Mouse (Mus musculus) MEL (cell line): ENCODE data around the gene Dhrs11. TPM values are rescaled to one million over a fixed set of nuclear protein-coding genes. Genes with fewer than 3 reads are reported as not detected.

Experiments
- DNase-seq: peaks from one replicate; pipeline ENCODE4 v3.0.0; 2011; ENCODE audit warnings: low read depth, low spot score
- H3K27ac ChIP-seq: 2 replicates; pipeline ENCODE4 v1.5.1; 2012; ENCODE audit warnings: low read depth, mild to moderate bottlenecking, control low read depth, low read length, moderate library complexity; ENCODE audit not compliant: control insufficient read depth
- H3K27me3 ChIP-seq, 2 experiments: fragments of 150-350 bp in 1 of 2; sonication (generic) in 1 of 2; 2 replicates each; pipeline ENCODE4 v1.6.1; 2012; ENCODE audit warnings: low read length in 2 of 2, mild to moderate bottlenecking in 2 of 2, improper control_type of control experiment in 1 of 2, moderate library complexity in 1 of 2; ENCODE audit not compliant: insufficient read depth in 2 of 2, control insufficient read depth in 1 of 2
- H3K36me3 ChIP-seq, 2 experiments: 2 replicates each; pipeline ENCODE4 v1.6.1; 2012 to 2014; ENCODE audit warnings: low read length in 2 of 2, improper control_type of control experiment in 1 of 2, inconsistent platforms in 1 of 2, mild to moderate bottlenecking in 1 of 2; ENCODE audit not compliant: insufficient read depth in 2 of 2, control insufficient read depth in 1 of 2
- H3K4me1 ChIP-seq, 2 experiments: fragments of 150-350 bp in 1 of 2; sonication (generic) in 1 of 2; 2 replicates each; pipeline ENCODE4 v1.6.1; 2012; ENCODE audit warnings: low read length in 2 of 2, improper control_type of control experiment in 1 of 2, mild to moderate bottlenecking in 1 of 2; ENCODE audit not compliant: insufficient read depth in 2 of 2, control insufficient read depth in 1 of 2
- H3K4me3 ChIP-seq, 2 experiments: fragments of 150-350 bp in 1 of 2; sonication (generic) in 1 of 2; 2 replicates each; pipeline ENCODE4 v1.5.1; 2012; ENCODE audit warnings: low read depth in 2 of 2, low read length in 2 of 2, mild to moderate bottlenecking in 2 of 2, moderate library complexity in 2 of 2, control low read depth in 1 of 2, improper control_type of control experiment in 1 of 2; ENCODE audit not compliant: control insufficient read depth in 1 of 2, insufficient read depth in 1 of 2
- H3K79me2 ChIP-seq: 2 replicates; pipeline ENCODE4 v1.6.1; 2012; ENCODE audit warnings: mild to moderate bottlenecking, low read length, moderate library complexity; ENCODE audit not compliant: control insufficient read depth, poor library complexity, insufficient read depth
- H3K9ac ChIP-seq: 2 replicates; pipeline ENCODE4 v1.6.1; 2012; ENCODE audit warnings: low read depth, mild to moderate bottlenecking, control low read depth, low read length, moderate library complexity; ENCODE audit not compliant: control insufficient read depth, poor library complexity, severe bottlenecking
- H3K9me3 ChIP-seq: fragments of 150-350 bp; sonication (generic); replicated peaks from 2 replicates; pipeline ENCODE4 v1.6.1; 2012; ENCODE audit warnings: mild to moderate bottlenecking, low read length, improper control_type of control experiment, moderate library complexity; ENCODE audit not compliant: insufficient read depth
- BHLHE40 ChIP-seq: IDR thresholded peaks from 2 replicates; pipeline ENCODE4 v1.6.1; 2012; ENCODE audit warnings: low read depth, mild to moderate bottlenecking, inconsistent platforms, low read length, improper control_type of control experiment, borderline replicate concordance
- EP300 ChIP-seq, 2 experiments: IDR thresholded peaks; 2 replicates each; pipeline ENCODE4 v1.6.1; 2011; ENCODE audit warnings: improper control_type of control experiment in 2 of 2, low read length in 2 of 2, low read depth in 1 of 2, mild to moderate bottlenecking in 1 of 2
- ETS1 ChIP-seq: IDR thresholded peaks from 2 replicates; pipeline ENCODE4 v1.6.1; 2012; ENCODE audit warnings: low read depth, mild to moderate bottlenecking, inconsistent platforms, low read length, improper control_type of control experiment, moderate library complexity
- HCFC1 ChIP-seq: IDR thresholded peaks from 2 replicates; pipeline ENCODE4 v1.6.1; 2012; ENCODE audit warnings: low read depth, mild to moderate bottlenecking, inconsistent platforms, low read length, improper control_type of control experiment, moderate library complexity
- KAT2A ChIP-seq: conservative IDR thresholded peaks from 2 replicates; pipeline ENCODE4 v1.6.1; 2012; ENCODE audit warnings: low read depth, low read length, improper control_type of control experiment, inconsistent platforms
- MAX ChIP-seq: IDR thresholded peaks from 2 replicates; pipeline ENCODE4 v1.6.1; 2011; ENCODE audit warnings: low read length, improper control_type of control experiment
- MYB ChIP-seq: IDR thresholded peaks from 2 replicates; pipeline ENCODE4 v1.6.1; 2011; ENCODE audit warnings: mild to moderate bottlenecking, low read depth, low read length, improper control_type of control experiment
- NELFE ChIP-seq: IDR thresholded peaks from 2 replicates; pipeline ENCODE4 v1.6.1; 2011; ENCODE audit warnings: low read depth, low read length, improper control_type of control experiment
- NRF1 ChIP-seq: IDR thresholded peaks from 2 replicates; pipeline ENCODE4 v1.6.1; 2014; ENCODE audit warnings: low read depth, mild to moderate bottlenecking, inconsistent platforms, low read length, improper control_type of control experiment, moderate library complexity; ENCODE audit not compliant: poor library complexity, insufficient read depth, severe bottlenecking
- RAD21 ChIP-seq: IDR thresholded peaks from 2 replicates; pipeline ENCODE4 v1.6.1; 2011; ENCODE audit warnings: mild to moderate bottlenecking, low read depth, low read length, improper control_type of control experiment
- RCOR1 ChIP-seq: IDR thresholded peaks from 2 replicates; pipeline ENCODE4 v1.6.1; 2012; ENCODE audit warnings: low read depth, mild to moderate bottlenecking, inconsistent platforms, low read length, improper control_type of control experiment
- TBP ChIP-seq: IDR thresholded peaks from 2 replicates; pipeline ENCODE4 v1.8.0; 2011; ENCODE audit warnings: low read depth, low read length, improper control_type of control experiment
- USF1 ChIP-seq: IDR thresholded peaks from 2 replicates; pipeline ENCODE4 v1.6.1; 2014; ENCODE audit warnings: low read depth, mild to moderate bottlenecking, inconsistent platforms, low read length, improper control_type of control experiment, moderate library complexity
- USF2 ChIP-seq, 2 experiments: IDR thresholded peaks; 2 replicates each; pipeline ENCODE4 v1.6.1; 2011 to 2012; ENCODE audit warnings: improper control_type of control experiment in 2 of 2, low read length in 2 of 2, borderline replicate concordance in 1 of 2, inconsistent platforms in 1 of 2, low read depth in 1 of 2, mild to moderate bottlenecking in 1 of 2; ENCODE audit not compliant: insufficient read depth in 1 of 2
- ZNF384 ChIP-seq: IDR thresholded peaks from 2 replicates; pipeline ENCODE4 v1.6.1; 2012; ENCODE audit warnings: low read depth, mild to moderate bottlenecking, inconsistent platforms, low read length, improper control_type of control experiment
- polyA plus RNA-seq, 2 experiments: library from polyadenylated mRNA; stranded (reverse) in 1 of 2; unstranded in 1 of 2; fragments of >175 nt in 1 of 2; fragments of >200 nt in 1 of 2; gene quantifications; 2 replicates each; pipeline versions ENCODE4 v1.2.1 to v1.2.4; 2012; ENCODE audit warnings: low replicate concordance in 2 of 2, low read depth in 1 of 2; ENCODE audit not compliant: insufficient read length in 2 of 2, insufficient read depth in 1 of 2, missing spikeins in 1 of 2
- total RNA-seq: library from RNA; depleted of rRNA; stranded (reverse); fragments of 300-350 nt; gene quantifications from 2 replicates; pipeline ENCODE4 v1.2.3, GENCODE M21; 2012

Dhrs11 gene
- total and polyA plus RNA-seq, 3 experiments = 36.6 to 37.7 TPM; not detected in 1

- Histone ChIP-seq H3K4me1 (peaks cover 17 to 52% of the 10 kb centered on the region in 2 experiments), H3K9ac (peak overlapping the region; percentile 95), H3K9me3 (no peaks in the 10 kb centered on the region), H3K4me3 (peak overlapping the region; percentile 10 to 91), H3K27ac (no peak overlapping the region), H3K36me3 (peaks cover 4 to 49% of the 10 kb centered on the region in 2 experiments), H3K79me2 (peaks cover 31% of the 10 kb centered on the region), H3K27me3 (no peaks in the 10 kb centered on the region)
- no peak for DNase-seq
- TF ChIP-seq HCFC1 = no peak
- TF ChIP-seq RAD21 = no peak
- no peak for TF ChIP-seq RCOR1
- no peak for TF ChIP-seq KAT2A
- TF ChIP-seq NRF1 = no peak
- no peak for TF ChIP-seq BHLHE40
- no peak for TF ChIP-seq TBP
- TF ChIP-seq USF1 = no peak
- no peak for TF ChIP-seq MAX
- TF ChIP-seq ETS1 = no peak
- TF ChIP-seq ZNF384 = no peak
- TF ChIP-seq NELFE = no peak
Observed at GRCm38 (mm10) chr11:84827492-84827891, 1.3 kb downstream of the Dhrs11 start.

GRCm38 (mm10) chr11:84826185-84826584, 2.6 kb downstream of the Dhrs11 start:
- Histone ChIP-seq H3K36me3 (peaks cover 3 to 61% of the 10 kb centered on the region in 2 experiments), H3K27me3 (no peaks in the 10 kb centered on the region), H3K4me1 (peaks cover 17 to 65% of the 10 kb centered on the region in 2 experiments), H3K9me3 (no peaks in the 10 kb centered on the region), H3K9ac (no peak overlapping the region), H3K27ac (peak overlapping the region; percentile 29), H3K79me2 (peaks cover 38% of the 10 kb centered on the region), H3K4me3 (no peak overlapping the region)
- no peak for DNase-seq
- peak; percentile 74 for TF ChIP-seq ZNF384
- peak; percentile 47; the same call in 1 of the 2 replicates for TF ChIP-seq USF1
- no peak for TF ChIP-seq USF2 (IDR thresholded peaks at IDR 0.05; ENCODE audit: borderline replicate concordance in 1 of 2, insufficient read depth in 1 of 2, low read depth in 1 of 2, low read length in 2 of 2)

DNA sequence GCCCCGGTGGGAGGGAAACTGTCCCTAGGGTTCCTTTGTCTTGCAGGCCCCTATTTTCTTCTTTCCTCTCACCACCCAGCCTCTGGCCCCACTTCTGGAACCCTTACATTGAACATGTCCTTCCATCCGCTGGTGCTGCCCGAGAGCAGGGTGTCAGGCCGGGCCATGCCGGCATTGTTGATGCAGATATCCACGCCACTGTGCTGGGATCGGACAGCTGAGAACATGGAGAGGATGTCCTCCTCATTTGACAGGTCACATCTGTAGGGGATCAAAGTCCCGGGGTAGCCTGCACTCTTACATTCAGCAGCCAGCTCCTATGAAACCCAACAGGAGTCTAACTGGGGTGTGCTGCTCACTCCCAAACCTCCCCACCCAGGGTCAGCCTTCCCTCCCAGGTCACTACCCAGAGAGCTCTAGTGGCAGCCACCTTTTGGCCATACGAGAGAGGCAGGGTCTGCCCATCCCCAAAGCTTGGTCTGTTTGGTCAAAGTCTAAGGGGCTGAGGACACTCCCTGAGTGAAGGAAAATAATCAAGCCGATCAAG, 3.5 kb downstream of the Dhrs11 start:
- peaks cover 44% of the 10 kb centered on the region for H3K79me2 ChIP-seq

More for the DNA sequence above, 3.5 kb downstream of the Dhrs11 start:
- Histone ChIP-seq H3K4me3 (no peak overlapping the region), H3K9ac (no peak overlapping the region), H3K4me1 (peaks cover 17 to 72% of the 10 kb centered on the region in 2 experiments), H3K36me3 (peaks cover 3 to 65% of the 10 kb centered on the region in 2 experiments), H3K27me3 (no peaks in the 10 kb centered on the region), H3K27ac (no peak overlapping the region; the same call in 1 of the 2 replicates), H3K9me3 (no peaks in the 10 kb centered on the region)
- no peak for DNase-seq
- no peak for TF ChIP-seq EP300 (IDR thresholded peaks at IDR 0.05; ENCODE audit: low read depth in 1 of 2, low read length in 2 of 2)
- TF ChIP-seq MAX = no peak
- no peak for TF ChIP-seq MYB
